Mouse (Mus musculus) CH12.LX (cell line): ENCODE data around the gene Narfl. TPM values are rescaled to one million over a fixed set of nuclear protein-coding genes. Genes with fewer than 3 reads are reported as not detected.

ENCODE experiments used
- DNase-seq: peaks from one replicate; pipeline ENCODE4 v3.0.0-alpha.2; 2013; ENCODE audit errors: extremely low read depth
- H3K27ac ChIP-seq: 2 replicates; pipeline ENCODE4 v1.5.1; 2012; ENCODE audit warnings: low read depth, mild to moderate bottlenecking, control low read depth, moderate library complexity; ENCODE audit not compliant: insufficient read depth
- H3K27me3 ChIP-seq: replicated peaks from 2 replicates; pipeline ENCODE3; 2012; ENCODE audit warnings: inconsistent platforms
- H3K36me3 ChIP-seq, 2 experiments: replicated peaks in 1 of 2; 2 replicates each; pipeline versions ENCODE3 to v1.6.1; 2012; ENCODE audit warnings: inconsistent platforms in 1 of 2, low read length in 1 of 2, mild to moderate bottlenecking in 1 of 2, mixed read lengths in 1 of 2, moderate library complexity in 1 of 2; ENCODE audit not compliant: control insufficient read depth in 1 of 2, insufficient read depth in 1 of 2
- H3K4me1 ChIP-seq, 2 experiments: 2 replicates each; pipeline ENCODE4 v1.6.1; 2012; ENCODE audit warnings: inconsistent platforms in 1 of 2, moderate library complexity in 1 of 2; ENCODE audit not compliant: insufficient read depth in 2 of 2, control insufficient read depth in 1 of 2
- H3K4me2 ChIP-seq: 2 replicates; pipeline ENCODE4 v1.6.1; 2012; ENCODE audit warnings: low read depth, mild to moderate bottlenecking, control low read depth; ENCODE audit not compliant: poor library complexity, insufficient read depth, severe bottlenecking
- H3K4me3 ChIP-seq, 3 experiments: fragments of 150-350 bp in 1 of 3; sonication (generic) in 1 of 3; replicated peaks in 1 of 3; 2 replicates each; pipeline versions ENCODE3 to v1.5.1; 2011 to 2012; ENCODE audit warnings: low read depth in 2 of 3, low read length in 2 of 3, mild to moderate bottlenecking in 2 of 3, moderate library complexity in 2 of 3, control low read depth in 1 of 3, improper control_type of control experiment in 1 of 3, inconsistent platforms in 1 of 3, mixed read lengths in 1 of 3; ENCODE audit not compliant: poor library complexity in 1 of 3
- H3K79me2 ChIP-seq: replicated peaks from 2 replicates; pipeline ENCODE4 v1.6.1; 2012; ENCODE audit warnings: mild to moderate bottlenecking, moderate library complexity; ENCODE audit not compliant: control insufficient read depth, poor library complexity, insufficient read depth, severe bottlenecking; ENCODE audit errors: extremely low read depth
- H3K9ac ChIP-seq: 2 replicates; pipeline ENCODE4 v1.6.1; 2012; ENCODE audit warnings: low read depth, mild to moderate bottlenecking, control low read depth, moderate library complexity; ENCODE audit not compliant: insufficient read depth
- H3K9me3 ChIP-seq: replicated peaks from 2 replicates; pipeline ENCODE3; 2012; ENCODE audit warnings: low read length, inconsistent platforms, mixed read lengths
- CHD1 ChIP-seq: IDR thresholded peaks from 2 replicates; pipeline ENCODE4 v1.6.1; 2012; ENCODE audit warnings: low read depth, low read length, improper control_type of control experiment, inconsistent platforms
- CTCF ChIP-seq, 2 experiments: IDR thresholded peaks in 1 of 2; conservative IDR thresholded peaks in 1 of 2; 2 replicates each; pipeline ENCODE4 v1.5.1; 2011 to 2012; ENCODE audit warnings: low read depth in 2 of 2, low read length in 2 of 2, improper control_type of control experiment in 1 of 2, inconsistent platforms in 1 of 2, mild to moderate bottlenecking in 1 of 2, moderate library complexity in 1 of 2
- EP300 ChIP-seq: IDR thresholded peaks from 2 replicates; pipeline ENCODE4 v1.6.1; 2011; ENCODE audit warnings: low read length, improper control_type of control experiment
- ETS1 ChIP-seq: conservative IDR thresholded peaks from 2 replicates; pipeline ENCODE4 v1.6.1; 2012; ENCODE audit warnings: low read depth, mild to moderate bottlenecking, inconsistent platforms, low read length, improper control_type of control experiment, moderate library complexity
- JUN ChIP-seq: IDR thresholded peaks from 2 replicates; pipeline ENCODE4 v1.6.1; 2011; ENCODE audit warnings: low read depth, mild to moderate bottlenecking, low read length, improper control_type of control experiment, moderate library complexity; ENCODE audit not compliant: insufficient read depth
- MAFK ChIP-seq: IDR thresholded peaks from 2 replicates; pipeline ENCODE4 v1.6.1; 2011; ENCODE audit warnings: low read length, improper control_type of control experiment; ENCODE audit not compliant: insufficient replicate concordance
- MAX ChIP-seq: IDR thresholded peaks from 2 replicates; pipeline ENCODE4 v1.6.1; 2011; ENCODE audit warnings: low read length, improper control_type of control experiment
- MXI1 ChIP-seq: IDR thresholded peaks from 2 replicates; pipeline ENCODE4 v1.6.1; 2011; ENCODE audit warnings: mild to moderate bottlenecking, low read depth, low read length, improper control_type of control experiment
- NELFE ChIP-seq: IDR thresholded peaks from 2 replicates; pipeline ENCODE4 v1.6.1; 2011; ENCODE audit warnings: low read depth, low read length, improper control_type of control experiment
- NRF1 ChIP-seq: IDR thresholded peaks from 2 replicates; pipeline ENCODE4 v1.6.1; 2014; ENCODE audit warnings: low read depth, mild to moderate bottlenecking, inconsistent platforms, low read length, improper control_type of control experiment, moderate library complexity
- SIN3A ChIP-seq: IDR thresholded peaks from 2 replicates; pipeline ENCODE4 v1.6.1; 2012; ENCODE audit warnings: low read length, improper control_type of control experiment, inconsistent platforms
- SMC3 ChIP-seq: IDR thresholded peaks from 2 replicates; pipeline ENCODE4 v1.6.1; 2011; ENCODE audit warnings: low read depth, low read length, improper control_type of control experiment
- USF1 ChIP-seq: IDR thresholded peaks from 2 replicates; pipeline ENCODE4 v1.6.1; 2014; ENCODE audit warnings: low read depth, mild to moderate bottlenecking, inconsistent platforms, low read length, improper control_type of control experiment
- dilution Hi-C: fragments of 300-500 bp; cut with MboI; formaldehyde crosslinking; loops from 2 replicates; pipeline ENCODE4 v1.14.3; 2020; ENCODE audit warnings: low sequenced_read_pairs; ENCODE audit not compliant: extremely low pct_unique_long_range_greater_than_20kb, extremely low pct_ligation_motif_present
- in situ Hi-C: fragments of 300-500 bp; cut with MboI; formaldehyde crosslinking; loops from 3 replicates; pipeline ENCODE4 v1.14.3; 2019; ENCODE audit warnings: low sequenced_read_pairs, low pct_ligation_motif_present, low pct_unique_long_range_greater_than_20kb, mixed read lengths
- polyA plus RNA-seq: library from polyadenylated mRNA; unstranded; fragments of >175 nt; gene quantifications from 2 replicates; pipeline ENCODE4 v1.2.1, GENCODE M21; 2012; ENCODE audit warnings: low read depth; ENCODE audit not compliant: insufficient read length
- total RNA-seq, 2 experiments: library from RNA; depleted of rRNA; stranded (reverse); fragments of 300-350 nt in 1 of 2; fragments of >200 nt in 1 of 2; gene quantifications; 2 replicates each; pipeline ENCODE4 v1.2.3; 2012 to 2014

Gene Narfl
- total and polyA plus RNA-seq, 3 experiments, result 13.3 to 22.0 (median 16.5) TPM

- Histone ChIP-seq H3K36me3 (no peaks in the 10 kb centered on the region), H3K9ac (no peak overlapping the region), H3K79me2 (no peaks in the 10 kb centered on the region), H3K9me3 (no peaks in the 10 kb centered on the region), H3K27ac (no peak overlapping the region), H3K4me3 (no peak overlapping the region), H3K27me3 (peaks cover 95% of the 10 kb centered on the region), H3K4me1 (peaks cover 2 to 5% of the 10 kb centered on the region in 2 experiments; a peak in 3 of 4 replicates), H3K4me2 (no peak overlapping the region)
- TF ChIP-seq EP300 (no peak), JUN (no peak), ETS1 (no peak), SIN3A (peak; percentile 81; the same call in 1 of the 2 replicates), MAX (no peak), MXI1 (peak; percentile 87), NELFE (no peak), SMC3 (no peak), CTCF (conservative IDR thresholded peaks at IDR 0.05 in 1 of 2, IDR thresholded peaks at IDR 0.05 in 1 of 2; ENCODE audit: low read depth in 2 of 2, low read length in 2 of 2) (peak in 1 of 2 experiments; percentile 50; a peak in 2 of 4 replicates)
- DNase-seq, result peak; percentile 57
- in situ Hi-C loops, result no loop called here
- dilution Hi-C loops, result no loop called here
These were observed 39.9 kb downstream of the Narfl start for GRCm38 (mm10) chr17:25813471-25813870.

- no peak overlapping the region for H3K4me2 ChIP-seq
- H3K9ac ChIP-seq, result no peak overlapping the region
- DNase-seq, result no peak
- no peaks in the 10 kb centered on the region for H3K36me3 ChIP-seq
- no peak overlapping the region for H3K27ac ChIP-seq
- H3K9me3 ChIP-seq, result no peaks in the 10 kb centered on the region
- in situ Hi-C loops, result no loop called here
- peaks cover 12 to 13% of the 10 kb centered on the region in 2 experiments for H3K4me1 ChIP-seq
- H3K4me3 ChIP-seq, result no peak overlapping the region
- dilution Hi-C loops, result no loop called here
- TF ChIP-seq CHD1 (no peak), USF1 (peak; percentile 15; the same call in 1 of the 2 replicates)
- no peaks in the 10 kb centered on the region for H3K79me2 ChIP-seq
- H3K27me3 ChIP-seq, result peaks cover 94% of the 10 kb centered on the region
These were observed 44.1 kb downstream of the Narfl start for GRCm38 (mm10) chr17:25817662-25818061.

GRCm38 (mm10) chr17:25818851-25819780 lies 45.5 kb downstream of the Narfl start:
- TF ChIP-seq MAFK (no peak), SMC3 (no peak), NRF1 (peak; percentile 36; the same call in 1 of the 2 replicates)
- TF ChIP-seq, all 38 proteins: peak for 1

More at GRCm38 (mm10) chr17:25818851-25819780, 45.5 kb downstream of the Narfl start:
- Histone ChIP-seq H3K4me3 (peak overlapping the region in 1 of 3 experiments; percentile 15), H3K9me3 (no peaks in the 10 kb centered on the region), H3K27ac (no peak overlapping the region), H3K9ac (no peak overlapping the region), H3K36me3 (no peaks in the 10 kb centered on the region), H3K27me3 (peaks cover 81% of the 10 kb centered on the region), H3K79me2 (no peaks in the 10 kb centered on the region), H3K4me2 (peak overlapping the region; percentile 76), H3K4me1 (peaks cover 12 to 17% of the 10 kb centered on the region in 2 experiments)
- dilution Hi-C loops (no loop called here), in situ Hi-C loops (no loop called here)
- no peak for DNase-seq
